Mouse (Mus musculus) megakaryocyte, embryonic 14.5 days (primary cell): ENCODE results near the gene Setd1a.

Experiments used
- FLI1 ChIP-seq: IDR thresholded peaks from 2 replicates; pipeline ENCODE4 v1.6.1; 2012; ENCODE audit warnings: low read length, inconsistent platforms, mixed read lengths
- GATA1 ChIP-seq: IDR thresholded peaks from 3 replicates; pipeline ENCODE4 v1.6.1; 2012; ENCODE audit warnings: mixed read lengths, low read length, inconsistent platforms, borderline replicate concordance

DNA sequence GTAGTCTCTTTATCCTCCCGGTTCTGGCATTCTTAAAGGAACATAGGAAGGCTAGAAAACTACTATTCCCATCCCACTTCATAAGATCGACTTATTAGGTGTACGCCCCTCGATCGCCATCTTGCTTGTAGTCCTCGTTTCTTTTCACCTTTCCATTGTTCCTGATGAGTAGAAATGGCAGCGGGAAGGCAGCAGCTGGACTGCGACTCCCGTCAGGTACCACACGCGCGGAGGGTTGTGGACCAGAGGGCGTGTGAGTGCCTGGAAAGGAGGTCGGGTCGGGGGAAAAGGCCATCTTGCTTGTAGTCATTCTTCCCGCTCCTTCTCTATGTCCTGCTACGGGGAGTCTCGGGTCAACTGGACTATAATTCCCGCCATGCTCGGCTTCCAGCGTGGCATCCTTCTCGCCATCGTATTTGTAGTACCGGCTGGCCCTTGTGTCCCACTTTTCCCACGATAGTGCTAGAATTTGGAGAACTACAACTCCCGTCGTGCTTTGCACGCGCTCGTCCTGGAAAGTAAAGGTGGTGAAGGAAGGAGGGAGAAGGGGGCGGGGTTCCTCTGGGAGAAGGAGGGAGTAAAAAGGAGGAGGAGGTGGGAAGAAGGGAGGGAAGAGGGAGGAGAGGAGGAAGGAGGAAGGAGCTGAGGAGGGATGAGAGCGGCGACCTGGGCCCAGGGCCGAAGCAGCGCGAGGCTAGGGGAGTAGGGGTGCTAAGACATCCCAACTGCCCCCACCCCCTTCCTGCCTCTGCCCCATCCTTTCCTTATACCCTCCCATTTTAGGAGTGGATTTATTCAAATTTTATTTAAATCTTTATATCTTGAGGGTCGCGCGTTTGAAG lies 30.6 kb upstream of the Setd1a start:
- TF ChIP-seq GATA1 (no peak), FLI1 (no peak)
